ENCODE assay signal across 8 mouse cellular contexts in genomic region chr2:33349081-33349480, GRCm38 (mm10). TPM values are rescaled to one million over a fixed set of nuclear protein-coding genes. Genes with fewer than 3 reads are reported as not detected.
DNase-seq lines count a peak whose midpoint lies in the region; ATAC-seq and TF ChIP-seq lines count a peak whose summit lies in the region.

No protein-coding gene starts in this region.

- H3K79me3 ChIP-seq in C2C12 (ENCODE audit: low read depth), result no peaks in the 10 kb centered on the region

- no peaks in the 10 kb centered on the region for H3K79me2 ChIP-seq in C2C12 (ENCODE audit: control insufficient read depth, insufficient read depth)

- H3K27ac ChIP-seq in embryonic facial prominence, embryonic 10.5 days (replicated peaks), result no peak overlapping the region
- no peak overlapping the region for H3K27ac ChIP-seq in heart, embryonic 14.5 days (replicated peaks in 1 of 2; ENCODE audit: control insufficient read depth in 1 of 2, insufficient read depth in 1 of 2, low read depth in 2 of 2, low read length in 2 of 2)
- no peak overlapping the region for H3K27ac ChIP-seq in kidney, embryonic 15.5 days
- no peak overlapping the region for H3K27ac ChIP-seq in liver, embryonic 13.5 days
- H3K27ac ChIP-seq in neural tube, embryonic 14.5 days (ENCODE audit: low read depth, low read length), result no peak overlapping the region; the same call in 1 of the 2 replicates
- no peak overlapping the region for H3K27ac ChIP-seq in testis, adult 2 months (ENCODE audit: control insufficient read depth, insufficient read depth, low read depth, low read length)

- H3K36me3 ChIP-seq in C2C12 (ENCODE audit: control insufficient read depth, insufficient read depth), result no peaks in the 10 kb centered on the region
- no peaks in the 10 kb centered on the region for H3K36me3 ChIP-seq in embryonic facial prominence, embryonic 10.5 days (replicated peaks)
- no peaks in the 10 kb centered on the region for H3K36me3 ChIP-seq in heart, embryonic 14.5 days (ENCODE audit: control insufficient read depth, insufficient read depth, low read length)
- H3K36me3 ChIP-seq in kidney, embryonic 15.5 days, result no peaks in the 10 kb centered on the region
- H3K36me3 ChIP-seq in liver, embryonic 13.5 days, result no peaks in the 10 kb centered on the region
- H3K36me3 ChIP-seq in neural tube, embryonic 14.5 days (ENCODE audit: control insufficient read depth, insufficient read depth, low read length), result no peaks in the 10 kb centered on the region
- no peaks in the 10 kb centered on the region for H3K36me3 ChIP-seq in testis, adult 2 months (ENCODE audit: control insufficient read depth, insufficient read depth, low read length)

- peak; percentile 17 for TF ChIP-seq CTCF in C2C12 (IDR thresholded peaks at IDR 0.05; ENCODE audit: control insufficient read depth, insufficient read depth, insufficient read length)
- peak; percentile 51; the same call in 1 of the 2 replicates for TF ChIP-seq CTCF in testis, adult 2 months (IDR thresholded peaks at IDR 0.05; ENCODE audit: control insufficient read depth, insufficient read depth, insufficient replicate concordance, low read depth, low read length)

- H3K27me3 ChIP-seq in C2C12 (ENCODE audit: control insufficient read depth, insufficient read depth, insufficient read length), result no peaks in the 10 kb centered on the region
- no peaks in the 10 kb centered on the region for H3K27me3 ChIP-seq in embryonic facial prominence, embryonic 10.5 days (replicated peaks; ENCODE audit: low read depth, poor library complexity, severe bottlenecking)
- H3K27me3 ChIP-seq in heart, embryonic 14.5 days (ENCODE audit: control insufficient read depth, insufficient read depth, low read length), result no peaks in the 10 kb centered on the region
- H3K27me3 ChIP-seq in kidney, embryonic 15.5 days, result no peaks in the 10 kb centered on the region
- no peaks in the 10 kb centered on the region for H3K27me3 ChIP-seq in liver, embryonic 13.5 days
- no peaks in the 10 kb centered on the region for H3K27me3 ChIP-seq in neural tube, embryonic 14.5 days (ENCODE audit: control insufficient read depth, insufficient read depth, low read length)
- H3K27me3 ChIP-seq in testis, adult 2 months (ENCODE audit: control insufficient read depth, insufficient read depth, low read length), result no peaks in the 10 kb centered on the region

- TF ChIP-seq POLR2A in testis, adult 2 months (IDR thresholded peaks at IDR 0.05; ENCODE audit: control insufficient read depth, low read depth, low read length), result no peak

- no peak overlapping the region for H3K4me2 ChIP-seq in heart, embryonic 14.5 days (ENCODE audit: low read length)
- no peak overlapping the region for H3K4me2 ChIP-seq in kidney, embryonic 15.5 days
- no peak overlapping the region for H3K4me2 ChIP-seq in liver, embryonic 13.5 days
- H3K4me2 ChIP-seq in neural tube, embryonic 14.5 days (ENCODE audit: low read depth, low read length), result no peak overlapping the region

- H3K4me1 ChIP-seq in embryonic facial prominence, embryonic 10.5 days, result peaks cover 20% of the 10 kb centered on the region
- peaks cover 11 to 30% of the 10 kb centered on the region in 2 experiments for H3K4me1 ChIP-seq in heart, embryonic 14.5 days (ENCODE audit: control insufficient read depth in 2 of 2, insufficient read depth in 2 of 2, low read length in 2 of 2)
- H3K4me1 ChIP-seq in kidney, embryonic 15.5 days, result peaks cover 23% of the 10 kb centered on the region
- no peaks in the 10 kb centered on the region for H3K4me1 ChIP-seq in liver, embryonic 13.5 days (replicated peaks)
- H3K4me1 ChIP-seq in neural tube, embryonic 14.5 days (ENCODE audit: control insufficient read depth, insufficient read depth, low read length), result peaks cover 4% of the 10 kb centered on the region; the same call in 1 of the 2 replicates
- H3K4me1 ChIP-seq in testis, adult 2 months (ENCODE audit: control insufficient read depth, insufficient read depth, low read length), result no peaks in the 10 kb centered on the region

- no peak overlapping the region for H3ac ChIP-seq in C2C12 (ENCODE audit: control insufficient read depth, insufficient read length, low read depth)

- no peaks in the 10 kb centered on the region for H3K9me3 ChIP-seq in embryonic facial prominence, embryonic 10.5 days
- H3K9me3 ChIP-seq in heart, embryonic 14.5 days (ENCODE audit: control insufficient read depth, low read length), result no peaks in the 10 kb centered on the region
- H3K9me3 ChIP-seq in kidney, embryonic 15.5 days (replicated peaks), result no peaks in the 10 kb centered on the region
- H3K9me3 ChIP-seq in liver, embryonic 13.5 days (replicated peaks), result no peaks in the 10 kb centered on the region
- H3K9me3 ChIP-seq in neural tube, embryonic 14.5 days (ENCODE audit: control insufficient read depth, low read length), result no peaks in the 10 kb centered on the region

- peak; percentile 49; the same call in 1 of the 2 replicates for ATAC-seq in heart, embryonic 14.5 days (ENCODE audit: insufficient number of reproducible peaks, insufficient read depth, low FRiP score, low read depth)
- ATAC-seq in kidney, embryonic 15.5 days (replicated peaks; ENCODE audit: low FRiP score), result peak; percentile 60; the same call in 1 of the 2 replicates
- ATAC-seq in liver, embryonic 13.5 days (ENCODE audit: low read depth), result no peak
- ATAC-seq in neural tube, embryonic 14.5 days (ENCODE audit: low read depth), result peak; percentile 72; the same call in 1 of the 2 replicates

- 37% methylated on average over 2 of the region's 2 CpGs for WGBS in embryonic facial prominence, embryonic 10.5 days
- 13% methylated on average over 2 of the region's 2 CpGs for WGBS in heart, embryonic 14.5 days
- WGBS in kidney, embryonic 15.5 days, result 28% methylated on average over 2 of the region's 2 CpGs
- 14% methylated on average over 2 of the region's 2 CpGs for WGBS in liver, embryonic 13.5 days (ENCODE audit: insufficient replicate concordance)
- 32% methylated on average over 2 of the region's 2 CpGs for WGBS in neural tube, embryonic 14.5 days

- no peak overlapping the region for H3K9ac ChIP-seq in heart, embryonic 14.5 days (ENCODE audit: low read length)
- no peak overlapping the region for H3K9ac ChIP-seq in kidney, embryonic 15.5 days
- no peak overlapping the region for H3K9ac ChIP-seq in liver, embryonic 13.5 days
- no peak overlapping the region for H3K9ac ChIP-seq in neural tube, embryonic 14.5 days (replicated peaks; ENCODE audit: low read depth, low read length)

- no peak overlapping the region for H3K4me3 ChIP-seq in C2C12 (ENCODE audit: insufficient read depth, poor library complexity, severe bottlenecking)
- H3K4me3 ChIP-seq in embryonic facial prominence, embryonic 10.5 days, result no peak overlapping the region
- H3K4me3 ChIP-seq in heart, embryonic 14.5 days (ENCODE audit: control insufficient read depth in 1 of 2, insufficient read depth in 1 of 2, low read depth in 1 of 2, low read length in 2 of 2), result no peak overlapping the region
- H3K4me3 ChIP-seq in kidney, embryonic 15.5 days (replicated peaks), result no peak overlapping the region
- H3K4me3 ChIP-seq in liver, embryonic 13.5 days (replicated peaks), result no peak overlapping the region
- no peak overlapping the region for H3K4me3 ChIP-seq in neural tube, embryonic 14.5 days (ENCODE audit: low read depth, low read length)
- H3K4me3 ChIP-seq in testis, adult 2 months (ENCODE audit: control insufficient read depth, low read depth, low read length), result no peak overlapping the region

- peak; percentile 84 for DNase-seq in adrenal gland, postnatal 14 days
- peak; percentile 74 for DNase-seq in embryonic facial prominence, embryonic 10.5 days (ENCODE audit: low spot score)
- peak; percentile 34 for DNase-seq in liver, embryonic 13.5 days

TF ChIP-seq in C2C12, 6 proteins besides CTCF, POLR2A, EP300 and RAD21:
- TF ChIP-seq MAX (IDR thresholded peaks at IDR 0.05) (no peak), CEBPB (IDR thresholded peaks at IDR 0.05; ENCODE audit: low read depth) (no peak), FOSL1 (IDR thresholded peaks at IDR 0.05; ENCODE audit: insufficient read depth, low read length, poor library complexity, severe bottlenecking) (no peak), USF1 (IDR thresholded peaks at IDR 0.05; ENCODE audit: low read depth) (no peak), MYOD1 (IDR thresholded peaks at IDR 0.05; ENCODE audit: control insufficient read depth, insufficient read length, low read depth) (no peak), MYOG (IDR thresholded peaks at IDR 0.05; ENCODE audit: control insufficient read depth, extremely low read depth, insufficient read length) (no peak)

RNA-seq across cellular contexts. Expression of gene Ralgps1, which starts 22.2 kb away (rescaled TPM):
- polyA plus RNA-seq in C2C12 (2012; fragmentation: generic; extraction: Trizol), result 0.47 TPM
- total RNA-seq in adrenal gland, postnatal 14 days (2021), result 3.7 and 5.2 TPM in 2 replicates
- 4.8 and 5.5 TPM in 2 replicates for polyA plus RNA-seq in embryonic facial prominence, embryonic 10.5 days (2016; fragmentation: Nextera tagmentation; extraction: Ambion mirVana)
- polyA plus RNA-seq in heart, embryonic 14.5 days (2014; fragmentation: Nextera tagmentation; extraction: Ambion mirVana), result 6.7 and 7.5 TPM in 2 replicates
- polyA plus RNA-seq in kidney, embryonic 15.5 days (2015; fragmentation: Nextera tagmentation; extraction: Ambion mirVana), result 5.5 and 5.9 TPM in 2 replicates
- 0.63 TPM in 2 replicates for polyA plus RNA-seq in liver, embryonic 13.5 days (2015; fragmentation: Nextera tagmentation; extraction: Ambion mirVana)
- polyA plus RNA-seq in neural tube, embryonic 14.5 days (2014; fragmentation: Nextera tagmentation; extraction: Ambion mirVana), result 62.6 and 67.3 TPM in 2 replicates
- polyA plus RNA-seq in testis, adult 2 months (2012; rRNA removed), result 33.0 and 35.6 TPM in 2 replicates

Comparison
In these comparisons a context has a peak if more than half of its experiments do, and no peak if none do; other contexts are left out.
1. DNase-seq: peak in every context shown above with its lines; median percentile 84 in adrenal gland, postnatal 14 days; 74 in embryonic facial prominence, embryonic 10.5 days; 34 in liver, embryonic 13.5 days.